Mouse (Mus musculus) WW6 (cell line): Measurements from ENCODE around the gene Gm21244.
"Not testable (repeated sequence)": the region's sequence is repeated elsewhere in the genome, so short reads cannot be mapped to it uniquely, and the experiment has no call there.

ENCODE experiments used
- DNase-seq: peaks from one replicate; pipeline ENCODE4 v3.0.0-alpha.2; 2013; ENCODE audit warnings: low read depth, low spot score

Gm21244 gene

GRCm38 (mm10) chrY:7169193-7169592 lies at the start of gene Gm21244:
Gm21244 (minus strand) TSS chrY:7169293.
- DNase-seq, result not testable (repeated sequence)
